Mouse (Mus musculus) lung, postnatal 0 days (tissue): ENCODE data around the gene Folr1.

Source experiments
- CTCF ChIP-seq: IDR thresholded peaks from 2 replicates; pipeline ENCODE4 v1.5.1; 2016; ENCODE audit warnings: antibody characterized with exemption, mild to moderate bottlenecking
- EP300 ChIP-seq: IDR thresholded peaks from 2 replicates; pipeline ENCODE4 v1.6.1; 2016; ENCODE audit warnings: antibody characterized with exemption, mild to moderate bottlenecking, control low read depth

- TF ChIP-seq CTCF (no peak), EP300 (peak; percentile 49; the same call in 1 of the 2 replicates)
Measured at GRCm38 (mm10) chr7:101905561-101906286, 35.1 kb upstream of the Folr1 start, which contains the start of gene Lamtor1.
